Mouse (Mus musculus) inflammation-experienced regulatory T-cells, adult 6 months (primary cell): ENCODE data around the gene Fnbp1. TPM values are rescaled to one million over a fixed set of nuclear protein-coding genes. Genes with fewer than 3 reads are reported as not detected.
"Not testable (repeated sequence)": the region's sequence is repeated elsewhere in the genome, so short reads cannot be mapped to it uniquely, and the experiment has no call there.

Source experiments
- ATAC-seq: one replicate; pipeline ENCODE4 v1.8.0; 2017
- polyA plus RNA-seq, 3 experiments: library from polyadenylated mRNA; unstranded; fragments of 100-300 nt; shearing (Covaris generic); gene quantifications; one replicate each; pipeline ENCODE4 v1.2.1; 2017

Fnbp1 gene
- 100 to 1,000 TPM in 2 of 3 experiments, 10 to 100 TPM in 1; 86.1 to 123 (median 103) TPM for polyA plus RNA-seq

DNA sequence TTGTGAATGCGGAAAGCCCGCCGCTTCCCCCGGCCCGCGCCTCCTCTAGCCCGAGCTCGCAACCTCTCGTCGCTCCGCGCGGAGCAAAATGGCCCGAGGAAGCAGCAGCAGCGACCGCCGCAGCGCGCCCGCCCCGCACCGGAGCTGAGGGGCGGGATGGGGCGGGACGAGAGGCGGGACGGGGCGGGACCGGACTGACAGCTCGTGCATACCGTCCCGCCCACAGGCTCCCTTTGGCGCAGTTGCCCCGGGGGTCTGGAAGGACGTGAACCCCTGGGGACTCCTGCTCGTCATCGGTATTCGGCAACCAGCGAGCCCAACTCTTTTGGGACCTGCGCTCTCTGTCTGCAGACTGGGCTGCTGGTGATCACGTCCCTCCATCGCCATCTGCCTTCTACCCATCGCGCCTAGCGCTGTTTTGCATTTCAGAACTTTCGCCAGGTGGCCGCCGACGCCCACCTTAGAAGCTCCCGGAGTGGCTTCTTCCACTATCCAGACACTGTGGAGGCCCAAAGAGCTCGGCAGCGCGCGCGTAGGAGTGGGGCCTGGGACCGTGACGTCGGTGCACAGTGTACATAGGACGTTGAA is at the start of gene Fnbp1:
Fnbp1 (minus strand) TSS at position 142 of the 588 bp plus-strand sequence.
- peak; percentile 53 for ATAC-seq

DNA sequence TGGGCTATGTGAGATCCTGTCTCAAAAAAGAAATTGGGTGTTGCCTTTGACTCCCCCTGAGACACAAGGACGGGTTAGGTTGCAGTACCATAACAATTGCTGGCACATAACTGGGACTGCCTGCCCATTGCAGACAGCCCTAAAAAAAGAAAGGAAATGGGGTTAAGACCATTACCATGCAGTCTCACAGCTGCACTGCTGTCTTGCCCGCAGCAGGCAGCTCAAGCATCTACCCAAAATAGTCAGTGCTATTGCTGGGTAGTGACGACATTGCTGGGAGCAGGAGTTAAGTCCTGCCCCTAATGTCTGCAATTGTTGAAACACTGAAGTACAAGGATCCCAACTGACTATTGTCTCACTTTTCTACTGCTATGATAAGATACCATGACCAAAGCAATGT is 47.8 kb upstream of the Fnbp1 start:
- no peak for ATAC-seq

DNA sequence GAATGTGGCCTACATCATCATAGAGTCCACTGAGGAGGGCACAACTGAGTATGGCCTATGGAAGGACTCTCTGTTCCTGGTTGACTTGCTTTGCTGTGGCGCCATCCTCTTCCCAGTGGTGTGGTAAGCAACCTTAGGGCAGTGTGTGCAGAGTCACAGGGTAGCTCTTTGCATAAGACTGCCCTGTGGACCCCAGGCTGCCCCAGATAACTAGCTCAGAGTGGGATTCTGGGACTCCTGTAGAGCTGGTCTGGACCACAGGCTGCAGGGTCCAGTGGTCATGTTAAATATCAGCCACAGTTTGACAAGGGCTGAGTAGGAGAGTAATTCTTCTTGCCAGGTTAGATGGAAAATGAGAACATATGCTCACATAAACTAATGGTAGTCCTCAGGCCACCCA is 46.9 kb upstream of the Fnbp1 start:
- ATAC-seq = no peak

DNA sequence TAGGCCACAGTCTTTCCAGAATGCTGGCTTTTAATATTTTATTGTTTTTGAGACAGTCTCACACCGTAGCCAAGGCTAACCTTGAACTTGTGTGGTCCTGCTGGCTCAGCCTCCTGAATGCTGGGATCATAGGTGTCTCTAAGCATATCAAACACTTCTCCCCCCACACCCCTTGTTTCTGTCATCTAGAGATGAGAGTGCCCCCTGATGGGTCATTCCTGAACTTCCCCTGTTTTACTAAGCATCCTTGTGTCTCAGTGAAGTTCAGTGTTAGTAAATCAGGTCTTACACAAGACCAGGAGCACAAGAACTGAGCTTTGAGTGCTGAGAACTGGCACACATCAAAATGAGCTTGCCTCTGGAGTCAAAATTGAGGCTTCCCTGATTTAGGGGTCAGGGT is 42.0 kb upstream of the Fnbp1 start:
- ATAC-seq = no peak

DNA sequence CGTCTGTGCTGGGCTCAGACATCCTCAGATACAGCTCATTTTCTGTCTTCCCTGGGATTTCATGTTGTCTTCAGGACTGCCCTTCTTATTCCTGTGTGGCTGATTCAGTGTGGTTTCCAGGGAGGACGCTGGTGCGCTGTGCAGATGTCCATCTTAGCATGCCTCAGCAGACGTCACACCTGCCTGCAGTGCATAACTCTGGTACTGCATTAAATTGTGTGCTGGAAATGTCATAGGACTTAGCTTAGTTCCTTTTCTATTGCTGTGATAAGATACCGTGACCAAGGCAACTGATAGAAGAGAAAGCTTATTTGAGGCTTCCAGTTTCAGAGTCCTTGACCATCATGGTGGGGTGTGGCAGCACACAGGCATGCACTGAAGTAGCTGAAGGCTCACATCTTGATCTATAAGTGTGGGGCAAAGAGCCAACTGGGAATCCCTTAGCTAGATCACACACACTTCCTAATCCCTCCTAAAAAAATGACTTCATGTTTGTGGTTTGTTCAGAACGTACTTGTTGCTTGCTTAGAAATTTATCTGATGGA is 41.0 kb upstream of the Fnbp1 start:
- ATAC-seq = no peak

DNA sequence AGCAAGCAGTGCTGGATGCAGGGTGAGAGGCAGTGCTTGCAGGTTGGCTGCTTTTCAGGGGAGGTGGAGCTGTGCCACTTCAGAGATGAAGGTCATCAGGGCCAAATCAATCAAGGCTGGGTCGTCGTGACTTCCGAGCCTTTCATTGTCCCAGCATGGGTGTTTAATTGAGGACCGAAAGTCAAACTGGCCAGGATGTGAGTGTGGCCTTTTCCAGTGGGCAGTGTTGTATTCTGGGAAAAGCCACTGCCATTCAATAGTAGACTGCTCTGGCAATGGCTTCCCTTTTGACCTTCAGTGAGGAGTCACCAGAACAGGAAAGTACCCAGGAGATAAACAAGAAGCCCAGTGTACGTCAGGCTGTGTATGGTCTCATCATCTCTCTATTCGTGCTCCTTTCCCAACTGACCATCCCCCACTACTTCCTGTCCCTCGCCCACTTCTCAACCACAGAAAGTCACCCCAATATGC is 38.3 kb upstream of the Fnbp1 start:
- peak; percentile 89 for ATAC-seq

DNA sequence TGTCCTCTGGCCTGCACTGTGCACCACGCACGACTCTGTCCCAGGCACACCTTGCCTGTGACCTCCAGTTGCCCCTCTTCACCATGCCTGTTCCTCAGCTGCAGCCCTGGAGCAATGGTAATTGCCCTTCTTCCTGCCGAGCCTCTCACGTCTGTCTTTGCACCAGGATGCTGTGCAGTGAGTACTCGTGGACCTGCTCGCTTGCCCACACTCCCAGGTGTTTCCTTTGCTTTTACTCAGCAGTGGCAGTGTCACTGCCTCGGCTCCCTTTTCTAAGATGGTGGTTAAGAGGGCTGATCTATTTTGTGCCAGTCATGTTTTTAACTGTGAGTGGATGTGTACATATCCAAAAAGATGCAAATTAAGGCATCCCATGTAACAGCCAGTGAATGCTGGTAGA is 37.7 kb upstream of the Fnbp1 start:
- peak; percentile 45 for ATAC-seq

DNA sequence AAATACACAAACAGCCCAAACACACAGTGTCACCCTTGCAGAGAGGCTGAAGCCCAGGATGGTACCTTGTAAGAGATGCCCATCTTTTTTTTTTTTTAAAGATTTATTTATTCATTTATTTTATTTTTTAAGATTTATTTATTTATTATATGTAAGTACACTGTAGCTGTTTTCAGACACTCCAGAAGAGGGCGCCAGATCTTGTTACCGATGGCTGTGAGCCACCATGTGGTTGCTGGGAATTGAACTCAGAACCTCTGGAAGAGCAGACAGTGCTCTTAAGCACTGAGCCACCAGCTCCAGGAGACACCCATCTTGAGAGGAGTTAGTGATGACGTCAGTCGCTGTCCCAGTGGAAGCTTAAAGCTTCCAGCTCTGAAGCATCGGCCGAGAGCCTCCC is 36.8 kb upstream of the Fnbp1 start:
- not testable (repeated sequence) for ATAC-seq

DNA sequence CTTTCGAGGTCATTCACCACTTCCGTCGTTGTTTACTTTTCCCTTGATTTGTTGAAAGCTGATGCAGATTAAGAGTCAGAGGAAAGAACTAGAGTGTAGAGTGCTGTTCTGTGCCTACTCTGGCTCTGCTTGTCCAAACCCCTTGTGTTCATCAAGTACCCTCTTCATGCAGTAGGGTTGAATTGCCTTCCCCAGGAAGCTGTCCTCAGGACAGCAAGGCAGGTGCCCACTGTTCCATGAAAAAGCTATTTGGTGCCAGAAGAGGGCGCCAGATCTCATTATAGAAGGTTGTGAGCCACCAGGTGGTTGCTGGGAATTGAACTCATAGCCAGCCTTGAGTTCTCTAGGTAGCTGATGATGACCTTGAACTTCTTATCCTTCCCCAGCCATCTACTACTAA is 31.5 kb upstream of the Fnbp1 start:
- ATAC-seq = no peak

DNA sequence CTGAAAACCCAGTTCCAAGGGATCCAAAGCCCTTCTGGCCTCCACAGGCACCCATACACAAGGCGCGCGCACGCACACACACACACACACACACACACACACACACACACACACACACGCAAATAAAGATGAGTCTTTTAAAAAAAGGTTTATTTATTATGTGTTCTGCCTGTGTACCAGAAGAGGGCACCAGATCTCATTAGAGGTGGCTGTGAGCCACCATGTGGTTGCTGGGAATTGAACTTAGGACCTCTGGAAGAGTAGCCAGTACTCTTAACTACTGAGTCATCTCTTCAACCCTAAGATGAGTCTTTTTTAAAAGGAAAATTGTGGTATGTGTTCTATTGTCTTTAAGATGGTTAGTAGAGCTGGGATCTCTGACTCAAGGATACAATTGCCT is 30.7 kb upstream of the Fnbp1 start:
- ATAC-seq = no peak

DNA sequence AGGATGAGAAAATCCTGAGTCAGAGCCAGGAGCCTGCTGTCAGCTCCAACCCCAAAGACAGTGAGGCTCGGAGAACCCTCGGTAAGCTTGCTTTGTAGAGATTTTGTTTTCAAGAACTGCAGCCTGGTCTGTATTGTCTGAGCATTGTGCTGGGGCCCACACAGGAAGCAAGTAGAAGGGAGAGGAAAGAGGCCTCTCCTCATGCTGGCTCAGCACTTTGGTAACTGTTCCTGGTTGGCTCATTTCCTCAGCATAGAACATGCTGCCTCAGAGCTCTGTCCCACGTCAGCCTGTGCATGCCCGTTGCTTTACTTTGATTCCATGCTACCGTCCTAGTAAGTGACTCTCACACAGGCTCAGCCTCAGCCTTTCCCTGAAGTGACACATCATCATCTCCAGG is 30.2 kb upstream of the Fnbp1 start:
- peak; percentile 97 for ATAC-seq

DNA sequence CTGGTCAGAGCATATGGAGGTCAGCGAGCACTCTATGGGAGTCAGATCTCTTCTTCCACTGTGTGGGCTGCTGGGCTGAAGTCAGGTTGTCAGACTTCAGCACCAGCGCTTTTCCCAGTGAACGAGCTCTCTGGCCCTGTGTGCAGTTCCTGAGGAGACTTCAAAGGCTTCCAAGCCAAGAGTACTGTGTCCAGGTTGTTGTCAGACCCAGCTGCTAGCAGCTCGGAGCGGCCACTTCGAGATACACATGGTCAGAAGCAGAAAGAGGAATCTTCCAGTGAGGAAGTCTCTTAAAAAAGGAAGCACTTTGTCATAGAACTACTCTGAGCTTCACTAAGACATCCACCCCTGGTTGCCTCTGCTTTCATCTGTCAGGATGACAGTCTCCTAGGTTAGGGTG is 28.4 kb upstream of the Fnbp1 start:
- ATAC-seq = no peak

DNA sequence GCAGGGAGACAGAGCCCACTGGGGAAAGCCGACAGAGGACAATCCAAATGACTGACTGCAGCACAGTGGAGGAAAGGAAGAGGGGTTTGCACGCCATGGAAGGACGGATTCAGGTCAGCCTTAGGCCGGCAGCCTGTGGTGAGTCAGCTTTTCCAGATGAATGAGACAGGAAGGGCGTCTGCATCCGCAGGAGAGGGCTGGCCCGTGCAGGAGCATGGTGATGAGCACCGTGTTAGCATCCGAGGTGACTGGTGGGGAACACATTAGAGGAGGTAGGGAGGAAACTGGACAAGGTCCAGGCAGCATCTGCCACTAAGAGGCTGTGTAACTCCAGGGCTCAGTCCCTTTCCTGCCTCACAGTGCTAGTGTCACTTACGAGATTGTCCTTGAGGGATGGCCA is 27.2 kb upstream of the Fnbp1 start:
- no peak for ATAC-seq

DNA sequence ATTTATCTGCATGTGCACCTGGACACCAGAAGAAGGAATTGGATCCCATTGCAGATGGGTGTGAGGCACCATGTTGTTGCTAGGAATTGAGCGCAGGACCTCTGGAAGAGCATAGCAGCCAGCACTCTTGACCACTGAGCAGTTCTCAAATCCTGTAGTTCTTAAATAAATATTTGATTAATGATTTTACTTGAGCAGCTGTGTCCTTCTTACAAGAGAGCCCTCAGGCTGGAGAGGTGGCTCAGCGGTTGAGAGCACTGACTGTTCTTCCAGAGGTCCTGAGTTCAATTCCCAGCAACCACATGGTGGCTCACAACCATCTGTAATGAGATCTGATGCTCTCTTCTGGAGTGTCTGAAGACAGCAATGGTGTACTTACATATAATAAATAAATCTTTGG is 25.8 kb upstream of the Fnbp1 start:
- not testable (repeated sequence) for ATAC-seq

DNA sequence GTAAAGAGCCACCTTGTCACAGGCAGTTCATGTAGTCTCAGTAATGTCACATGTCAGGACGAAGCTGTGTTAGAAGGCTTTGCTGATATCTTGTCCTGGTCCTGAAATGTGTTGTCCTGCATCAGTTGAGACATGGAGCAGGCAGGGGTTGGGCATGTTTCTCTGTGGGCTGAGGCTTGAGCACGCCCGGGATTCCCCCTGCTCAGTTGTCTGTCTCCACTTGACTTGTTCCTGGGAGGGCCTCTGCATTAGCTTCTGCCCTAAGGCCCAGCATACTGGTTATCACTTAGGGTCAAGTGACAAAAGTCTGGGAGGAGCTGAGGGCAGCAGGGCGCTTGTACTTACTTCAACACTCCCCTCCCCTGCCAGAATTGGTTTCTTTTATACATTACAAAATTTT is 23.7 kb upstream of the Fnbp1 start:
- peak; percentile 20 for ATAC-seq

DNA sequence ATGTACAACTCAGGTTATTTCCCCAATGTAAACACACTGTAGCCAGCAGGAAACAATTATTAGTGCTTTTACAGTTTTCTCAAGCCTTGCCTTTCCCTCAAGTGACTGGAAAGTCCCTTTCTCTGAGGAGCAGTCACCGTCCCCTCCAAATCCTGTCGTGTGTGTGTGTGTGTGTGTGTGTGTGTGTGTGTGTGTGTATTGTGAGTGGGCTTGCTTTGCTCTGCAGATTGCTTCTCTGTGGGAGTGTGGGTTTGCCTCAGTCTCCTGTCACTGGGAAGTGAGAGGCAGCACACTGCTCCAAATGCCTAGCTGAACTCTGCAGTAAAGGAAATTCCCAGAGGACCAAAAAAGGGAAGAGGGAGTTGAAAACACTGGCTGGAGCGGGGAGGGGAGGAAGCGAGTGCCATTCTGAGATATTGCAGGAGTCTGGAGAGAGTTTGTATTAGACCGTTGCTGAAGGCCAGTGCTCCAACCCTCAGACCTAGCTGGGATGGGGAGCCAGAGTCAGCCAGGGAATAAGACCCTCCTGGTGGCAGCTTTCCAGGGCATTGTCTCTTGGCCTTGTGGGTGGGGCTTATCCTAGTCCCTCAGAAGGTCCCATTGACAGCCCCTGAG is 23.1 kb upstream of the Fnbp1 start:
- ATAC-seq = peak; percentile 83

DNA sequence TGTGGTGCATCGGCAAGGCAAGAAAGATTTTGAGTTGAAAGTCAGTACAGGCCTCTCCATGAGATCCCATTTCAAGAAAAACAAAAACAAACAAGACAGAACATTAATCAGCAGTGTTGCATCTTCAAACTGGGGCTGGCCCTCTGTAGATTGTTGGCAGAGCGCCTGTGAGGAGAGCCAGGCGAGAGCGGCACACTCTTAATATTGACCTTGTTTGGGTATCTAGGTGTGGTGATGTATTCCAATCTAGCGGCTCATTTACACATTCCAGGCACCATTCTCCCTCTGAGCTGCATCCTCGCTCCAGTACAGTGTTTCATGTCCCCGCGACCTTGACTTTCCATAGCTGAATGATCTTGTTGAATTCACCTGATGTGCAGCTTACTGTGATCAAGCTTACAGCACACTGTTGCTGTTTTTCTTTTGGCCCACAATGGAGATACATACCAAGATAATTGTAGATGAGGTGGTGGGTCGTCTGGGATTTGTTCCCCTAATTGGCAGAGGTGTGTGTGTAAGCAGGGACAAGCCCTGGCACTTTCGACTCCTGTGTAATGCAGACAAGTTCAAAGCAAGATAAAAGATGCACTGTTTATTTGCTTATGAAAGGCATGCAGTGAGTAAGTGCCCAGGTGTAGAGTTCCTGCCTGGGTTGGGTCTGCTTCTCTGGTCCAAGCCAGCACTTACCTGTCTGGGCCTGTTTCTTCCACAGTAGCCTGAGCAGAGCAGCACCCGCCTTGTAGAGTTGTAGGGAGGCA is 21.7 kb upstream of the Fnbp1 start:
- ATAC-seq = no peak

DNA sequence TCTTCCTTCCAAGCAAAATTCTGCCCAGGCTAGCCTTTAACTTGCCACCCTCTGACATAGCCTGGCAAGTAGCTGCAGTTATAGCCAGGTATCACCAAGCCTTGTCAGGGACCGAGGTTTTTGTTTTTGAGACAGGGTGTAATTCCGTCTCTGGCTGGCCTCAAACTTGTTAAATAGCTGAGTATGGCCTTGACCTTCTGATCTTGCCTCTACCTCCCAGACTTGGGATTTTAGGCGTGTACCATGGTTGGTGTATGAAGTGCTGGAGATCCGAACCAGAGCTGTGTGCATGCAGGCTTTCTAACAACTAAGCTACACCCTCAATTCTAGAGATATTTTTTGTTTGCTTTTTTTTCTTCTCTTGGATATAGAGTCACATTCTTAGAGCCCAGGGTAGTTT is 19.8 kb upstream of the Fnbp1 start:
- ATAC-seq = no peak

DNA sequence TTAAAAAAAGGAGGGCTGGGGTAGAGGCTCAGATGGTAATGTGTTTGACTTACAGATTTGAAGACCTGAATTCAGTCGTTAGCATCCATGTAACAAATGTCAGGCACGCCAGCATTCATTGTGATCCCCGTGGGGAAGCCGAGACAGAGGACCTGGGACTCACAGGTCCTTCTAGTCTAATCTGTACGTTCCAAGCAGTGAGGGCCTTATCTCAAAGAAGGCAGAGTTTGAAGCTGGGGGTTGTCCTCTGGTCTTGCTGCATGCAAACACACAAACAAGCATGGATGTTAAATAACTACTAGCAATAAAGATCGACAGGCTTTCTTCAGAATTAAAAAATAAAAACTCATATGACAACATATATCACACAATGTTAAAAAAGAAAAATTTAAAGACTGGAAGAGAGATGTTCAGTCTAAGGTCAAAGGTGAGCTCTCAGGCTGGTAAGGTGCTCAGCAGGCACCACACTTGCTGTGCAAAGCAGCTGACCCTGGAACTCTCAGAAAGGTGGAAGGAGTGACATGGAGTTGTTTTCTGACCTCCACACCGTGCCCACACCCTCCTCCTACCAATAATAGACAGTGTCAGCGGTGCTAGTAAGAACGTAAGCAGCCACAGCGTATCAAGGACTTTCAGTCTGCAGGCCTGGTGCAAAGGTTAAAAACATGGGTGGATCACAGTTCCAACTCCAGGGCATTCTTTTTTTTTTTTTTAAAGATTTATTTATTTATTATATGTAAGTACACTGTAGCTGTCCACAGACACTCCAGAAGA is 18.5 kb upstream of the Fnbp1 start:
- ATAC-seq = no peak

DNA sequence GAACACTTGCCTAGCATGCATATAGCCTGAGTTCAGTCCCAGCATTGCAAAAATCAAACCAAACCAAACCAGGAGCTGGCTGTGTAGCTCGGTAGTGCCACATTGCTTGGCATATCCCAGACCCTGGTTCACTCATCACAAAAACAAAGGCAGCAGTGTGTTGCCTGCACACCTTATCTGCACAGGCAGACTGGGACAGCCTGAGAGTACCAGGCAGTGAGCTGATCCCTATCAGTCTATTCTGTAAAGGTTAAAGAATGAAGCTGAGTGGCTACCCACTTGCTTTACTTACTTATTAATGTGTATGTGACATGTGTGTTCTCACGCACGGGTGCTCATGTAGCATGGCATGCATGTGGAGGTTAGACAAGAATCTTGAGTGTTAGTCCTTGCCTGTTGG is 15.0 kb upstream of the Fnbp1 start:
- no peak for ATAC-seq

DNA sequence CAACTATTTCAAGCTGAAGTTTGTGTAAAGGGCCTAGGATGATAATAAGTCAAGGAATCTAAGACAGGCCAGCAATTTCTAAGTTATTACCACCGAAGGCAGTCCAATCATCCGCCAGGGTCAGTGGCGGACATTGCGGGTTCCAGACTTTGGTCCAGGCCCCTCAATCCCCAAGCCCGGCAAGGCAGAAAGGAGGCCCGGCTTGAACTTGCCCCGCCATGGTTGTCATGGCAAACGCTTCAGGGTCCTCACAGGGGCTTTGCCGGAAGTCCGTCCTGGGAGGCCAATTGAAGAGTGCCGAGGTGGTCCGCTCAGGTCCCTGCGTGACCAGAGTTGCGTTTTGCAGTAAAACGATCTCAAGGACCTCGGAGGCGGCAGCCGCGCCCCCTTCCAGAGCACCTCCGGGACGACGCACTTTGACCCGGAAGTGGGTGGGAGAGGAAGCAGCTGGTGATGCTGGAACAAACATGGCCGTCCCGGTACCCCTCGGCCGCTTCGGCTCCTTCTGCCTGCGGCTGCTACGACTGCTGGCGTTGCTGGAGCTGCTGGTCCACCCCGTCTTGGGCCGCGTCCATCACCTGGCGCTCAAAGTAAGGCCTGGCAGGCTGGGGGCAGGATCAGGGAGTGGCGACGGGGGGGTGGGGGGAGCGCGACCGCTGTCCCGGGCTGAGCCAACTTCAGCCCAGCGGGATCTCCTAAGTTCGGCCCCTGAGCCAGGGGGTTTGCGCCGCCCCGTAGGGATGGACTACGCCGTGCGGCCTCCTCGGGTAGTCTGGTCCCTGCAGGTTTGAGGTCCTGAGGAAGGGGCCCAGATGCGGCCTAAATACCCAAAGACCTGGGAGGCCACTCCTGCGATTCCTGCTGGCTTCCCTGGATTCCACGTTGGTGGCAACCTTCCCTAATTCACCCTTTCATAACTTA is 10.3 kb upstream of the Fnbp1 start, which contains the start of gene Gpr107:
Gpr107 (plus strand) TSS at position 425 of the 921 bp plus-strand sequence.
- ATAC-seq = peak; percentile 94

DNA sequence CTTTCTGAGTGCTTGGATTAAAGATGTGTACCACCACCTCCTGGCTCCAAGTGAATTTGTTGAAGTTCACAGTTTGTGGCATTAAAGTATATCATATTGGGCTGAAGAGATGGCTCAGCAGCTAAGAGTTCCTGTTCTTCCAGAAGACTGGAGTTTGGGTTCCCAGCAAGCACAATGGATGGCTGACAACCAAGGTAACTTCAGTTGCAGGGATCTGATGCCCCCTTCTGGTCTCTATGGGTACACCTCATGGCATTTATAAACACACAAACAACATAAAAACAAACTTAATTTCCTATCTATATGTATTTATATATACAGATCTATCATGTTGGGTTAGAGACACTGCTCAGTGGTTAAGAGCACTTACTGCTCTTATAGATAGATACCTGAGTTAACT is 9.0 kb upstream of the Fnbp1 start:
- no peak for ATAC-seq
